Mouse (Mus musculus): Measurements from ENCODE around the gene Obp1b. TPM values are rescaled to one million over a fixed set of nuclear protein-coding genes. Genes with fewer than 3 reads are reported as not detected.

The Obp1b gene
- polyA plus RNA-seq (2017; shearing (Covaris generic)) = not detected

GRCm38 (mm10) chrX:78186477-78186876, at the start of gene Obp1b:
Gene Obp1b (plus strand): TSS chrX:78186777.

Other genes starting within 250 kb of the Obp1b start
- gene Obp1a, start 95.4 kb upstream of the Obp1b start, polyA plus RNA-seq (2017; shearing (Covaris generic)) = not detected
- gene Gm5938, start 61.3 kb upstream of the Obp1b start, polyA plus RNA-seq (2017; shearing (Covaris generic)) = not detected
- not detected for gene Gm14743, start 59.1 kb downstream of the Obp1b start, polyA plus RNA-seq (2017; shearing (Covaris generic))
- gene 4930480E11Rik, start 182.9 kb downstream of the Obp1b start, polyA plus RNA-seq (2017; shearing (Covaris generic)) = not detected

Measured in inflammation-experienced regulatory T-cells, adult 16 weeks (primary cell).